Mouse (Mus musculus) neural tube, embryonic 14.5 days (tissue): ENCODE data around the gene Agap1. TPM values are rescaled to one million over a fixed set of nuclear protein-coding genes. Genes with fewer than 3 reads are reported as not detected.

Source experiments
- ATAC-seq: fragments of 200-750 bp; cut with Nextera tagmentation; 2 replicates; pipeline ENCODE4 v1.8.0; 2017; ENCODE audit warnings: low read depth, mild to moderate bottlenecking, moderate TSS enrichment, moderate library complexity
- H3K27ac ChIP-seq: fragments of 300-500 bp; sonication (generic); 2 replicates; pipeline ENCODE4 v1.5.1; 2014; ENCODE audit warnings: low read depth, mild to moderate bottlenecking, control low read depth, low read length, moderate library complexity, mixed read lengths
- H3K27me3 ChIP-seq: fragments of 300-500 bp; sonication (generic); 2 replicates; pipeline ENCODE4 v1.6.1; 2014; ENCODE audit warnings: low read length; ENCODE audit not compliant: control insufficient read depth, insufficient read depth
- H3K36me3 ChIP-seq: fragments of 300-500 bp; sonication (generic); 2 replicates; pipeline ENCODE4 v1.6.1; 2014; ENCODE audit warnings: low read length, mixed read lengths; ENCODE audit not compliant: control insufficient read depth, insufficient read depth
- H3K4me1 ChIP-seq: fragments of 300-500 bp; sonication (generic); 2 replicates; pipeline ENCODE4 v1.6.1; 2014; ENCODE audit warnings: low read length; ENCODE audit not compliant: control insufficient read depth, insufficient read depth
- H3K4me2 ChIP-seq: fragments of 300-500 bp; sonication (generic); 2 replicates; pipeline ENCODE4 v1.6.1; 2014; ENCODE audit warnings: mild to moderate bottlenecking, low read depth, low read length, control low read depth
- H3K4me3 ChIP-seq: fragments of 300-500 bp; sonication (generic); 2 replicates; pipeline ENCODE4 v1.5.1; 2014; ENCODE audit warnings: low read depth, low read length, control low read depth, mixed read lengths
- H3K9ac ChIP-seq: fragments of 300-500 bp; sonication (generic); replicated peaks from 2 replicates; pipeline ENCODE4 v1.6.1; 2014; ENCODE audit warnings: low read depth, mild to moderate bottlenecking, control low read depth, low read length, mixed read lengths
- H3K9me3 ChIP-seq: fragments of 300-500 bp; sonication (generic); 2 replicates; pipeline ENCODE4 v1.6.1; 2016; ENCODE audit warnings: low read length; ENCODE audit not compliant: control insufficient read depth
- WGBS: fragments of 180-500 bp; shearing (Covaris S2); extraction: QIAGEN DNeasy Blood & Tissue Kit; methylation state at CpG from one replicate; pipeline ENCODE4 v1.1.7; 2014; 5-methylcytosine and 5-hydroxymethylcytosine counted together
- polyA plus RNA-seq: library from polyadenylated mRNA; unstranded; fragments of >200 nt; fragmentation: Nextera tagmentation; extraction: Ambion mirVana; gene quantifications from 2 replicates; pipeline ENCODE4 v1.2.1, GENCODE M21; 2014

The Agap1 gene
- polyA plus RNA-seq, 1 experiment from 2014 or later = 76.4 TPM

- Histone ChIP-seq H3K27me3 (no peaks in the 10 kb centered on the region), H3K36me3 (no peaks in the 10 kb centered on the region), H3K9ac (no peak overlapping the region), H3K9me3 (no peaks in the 10 kb centered on the region), H3K4me1 (peaks cover 28% of the 10 kb centered on the region), H3K4me3 (no peak overlapping the region), H3K4me2 (no peak overlapping the region), H3K27ac (no peak overlapping the region)
- no peak for ATAC-seq
- WGBS = 58% methylated on average over 3 of the region's 3 CpGs
These were observed 13.5 kb downstream of the Agap1 start for GRCm38 (mm10) chr1:89468141-89468540.

DNA sequence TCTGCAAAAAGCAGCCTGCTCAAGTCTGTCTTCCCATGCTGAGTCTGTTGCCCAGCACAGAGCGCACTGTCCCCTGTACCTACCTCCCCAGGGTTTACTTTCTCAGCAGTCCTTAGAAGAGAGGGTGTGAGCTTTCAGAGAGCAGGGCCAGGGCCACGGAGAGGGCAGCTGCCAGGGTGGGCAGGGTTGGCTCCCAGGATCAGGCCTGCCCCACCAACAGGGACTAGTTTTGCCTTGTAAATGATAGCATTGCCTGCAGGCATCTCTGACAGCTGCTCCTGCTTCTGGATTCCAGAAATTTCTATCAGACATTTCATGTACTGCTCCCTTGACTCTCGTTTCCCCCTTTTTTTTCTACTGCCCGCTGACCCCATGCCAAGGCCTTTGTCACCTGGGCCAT is 16.8 kb downstream of the Agap1 start:
- 52% methylated on average over 4 of the region's 4 CpGs for WGBS
- H3K4me1 ChIP-seq = peaks cover 28% of the 10 kb centered on the region

GRCm38 (mm10) chr1:89471891-89472290 is 17.3 kb downstream of the Agap1 start:
- Histone ChIP-seq H3K27ac (no peak overlapping the region), H3K9me3 (no peaks in the 10 kb centered on the region), H3K36me3 (no peaks in the 10 kb centered on the region), H3K4me1 (peaks cover 26% of the 10 kb centered on the region), H3K4me3 (no peak overlapping the region), H3K9ac (no peak overlapping the region), H3K27me3 (no peaks in the 10 kb centered on the region), H3K4me2 (no peak overlapping the region)
- 68% methylated on average over 9 of the region's 9 CpGs for WGBS
- no peak for ATAC-seq

More for the DNA sequence above, 16.8 kb downstream of the Agap1 start:
- Histone ChIP-seq H3K4me3 (no peak overlapping the region), H3K9me3 (no peaks in the 10 kb centered on the region), H3K9ac (no peak overlapping the region), H3K4me2 (no peak overlapping the region), H3K27me3 (no peaks in the 10 kb centered on the region), H3K27ac (no peak overlapping the region), H3K36me3 (no peaks in the 10 kb centered on the region)
- no peak for ATAC-seq

DNA sequence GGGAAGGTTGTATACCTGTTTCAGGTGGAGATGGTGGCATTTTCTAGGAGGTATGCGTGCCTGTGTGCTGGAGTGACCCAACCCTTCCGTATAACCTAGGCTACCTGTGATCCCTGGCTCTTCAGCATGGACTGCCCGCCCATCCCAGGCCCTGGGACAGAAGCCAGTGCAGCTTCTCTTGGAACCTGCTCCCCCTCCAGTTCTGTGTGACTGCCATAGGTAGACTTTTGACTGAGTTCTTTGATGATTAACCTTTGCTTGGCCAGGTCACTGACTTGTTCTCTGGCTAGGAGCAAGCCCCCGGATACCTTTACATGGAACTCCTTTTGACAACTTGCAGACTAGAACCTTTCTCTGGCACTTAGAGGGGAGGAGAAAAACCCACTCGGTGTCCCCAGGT is 19.3 kb downstream of the Agap1 start:
- no peak for ATAC-seq
- H3K4me3 ChIP-seq = no peak overlapping the region
- H3K4me2 ChIP-seq = no peak overlapping the region
- H3K9me3 ChIP-seq = no peaks in the 10 kb centered on the region
- H3K27me3 ChIP-seq = no peaks in the 10 kb centered on the region
- H3K4me1 ChIP-seq = peaks cover 16% of the 10 kb centered on the region
- H3K36me3 ChIP-seq = no peaks in the 10 kb centered on the region
- H3K9ac ChIP-seq = no peak overlapping the region
- WGBS = 87% methylated on average over 5 of the region's 5 CpGs
- no peak overlapping the region for H3K27ac ChIP-seq

DNA sequence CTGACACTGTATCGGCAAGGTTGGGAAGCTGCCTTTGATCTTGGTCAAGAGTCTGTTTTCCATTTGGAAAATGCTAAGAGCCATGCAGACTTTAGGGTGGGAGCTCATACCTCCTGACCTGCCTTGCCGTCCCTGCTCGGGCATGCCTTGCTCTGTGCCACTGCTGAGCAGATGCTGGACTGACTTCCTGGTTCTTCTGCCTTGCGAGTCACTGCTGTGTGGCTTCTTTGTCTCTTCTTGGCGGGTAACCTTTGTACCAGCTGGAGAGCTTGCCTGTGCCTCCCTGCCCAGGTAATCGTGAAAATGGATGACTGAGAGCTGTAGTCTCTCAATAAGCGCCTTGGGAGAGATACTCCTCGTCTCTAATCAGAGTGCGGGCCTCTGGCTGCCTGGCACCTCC is 20.2 kb downstream of the Agap1 start:
- no peak overlapping the region for H3K4me3 ChIP-seq
- peaks cover 16% of the 10 kb centered on the region for H3K4me1 ChIP-seq
- WGBS = 71% methylated on average over 9 of the region's 9 CpGs
- H3K9ac ChIP-seq = no peak overlapping the region
- no peak for ATAC-seq
- H3K27ac ChIP-seq = no peak overlapping the region
- no peak overlapping the region for H3K4me2 ChIP-seq
- H3K9me3 ChIP-seq = no peaks in the 10 kb centered on the region
- H3K36me3 ChIP-seq = no peaks in the 10 kb centered on the region
- H3K27me3 ChIP-seq = no peaks in the 10 kb centered on the region

DNA sequence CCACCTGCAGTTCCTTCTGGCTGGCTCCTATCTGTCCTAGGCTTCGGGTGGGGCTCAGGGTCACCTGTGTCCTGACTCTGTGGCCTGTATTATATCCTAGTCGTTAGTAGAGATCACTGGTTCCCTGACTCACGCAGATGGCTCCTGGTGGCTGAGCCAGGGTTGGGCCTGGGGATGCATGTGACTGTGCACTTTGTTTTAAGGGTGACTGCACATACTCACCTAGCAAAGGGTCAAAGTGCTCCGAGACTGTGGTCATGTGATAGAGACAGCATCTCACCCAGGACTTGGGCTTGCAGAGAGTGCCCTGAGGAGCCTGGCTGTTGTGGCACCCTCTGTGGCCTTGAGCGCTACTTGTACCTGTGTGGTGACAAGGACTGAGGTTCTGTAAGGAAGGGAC is 22.4 kb downstream of the Agap1 start:
- WGBS = 94% methylated on average over 5 of the region's 5 CpGs
- no peak overlapping the region for H3K4me3 ChIP-seq
- H3K36me3 ChIP-seq = no peaks in the 10 kb centered on the region
- no peak overlapping the region for H3K4me2 ChIP-seq
- no peak for ATAC-seq
- H3K27me3 ChIP-seq = no peaks in the 10 kb centered on the region
- no peak overlapping the region for H3K27ac ChIP-seq
- H3K4me1 ChIP-seq = peaks cover 4% of the 10 kb centered on the region; the same call in 1 of the 2 replicates
- H3K9ac ChIP-seq = no peak overlapping the region
- no peaks in the 10 kb centered on the region for H3K9me3 ChIP-seq

DNA sequence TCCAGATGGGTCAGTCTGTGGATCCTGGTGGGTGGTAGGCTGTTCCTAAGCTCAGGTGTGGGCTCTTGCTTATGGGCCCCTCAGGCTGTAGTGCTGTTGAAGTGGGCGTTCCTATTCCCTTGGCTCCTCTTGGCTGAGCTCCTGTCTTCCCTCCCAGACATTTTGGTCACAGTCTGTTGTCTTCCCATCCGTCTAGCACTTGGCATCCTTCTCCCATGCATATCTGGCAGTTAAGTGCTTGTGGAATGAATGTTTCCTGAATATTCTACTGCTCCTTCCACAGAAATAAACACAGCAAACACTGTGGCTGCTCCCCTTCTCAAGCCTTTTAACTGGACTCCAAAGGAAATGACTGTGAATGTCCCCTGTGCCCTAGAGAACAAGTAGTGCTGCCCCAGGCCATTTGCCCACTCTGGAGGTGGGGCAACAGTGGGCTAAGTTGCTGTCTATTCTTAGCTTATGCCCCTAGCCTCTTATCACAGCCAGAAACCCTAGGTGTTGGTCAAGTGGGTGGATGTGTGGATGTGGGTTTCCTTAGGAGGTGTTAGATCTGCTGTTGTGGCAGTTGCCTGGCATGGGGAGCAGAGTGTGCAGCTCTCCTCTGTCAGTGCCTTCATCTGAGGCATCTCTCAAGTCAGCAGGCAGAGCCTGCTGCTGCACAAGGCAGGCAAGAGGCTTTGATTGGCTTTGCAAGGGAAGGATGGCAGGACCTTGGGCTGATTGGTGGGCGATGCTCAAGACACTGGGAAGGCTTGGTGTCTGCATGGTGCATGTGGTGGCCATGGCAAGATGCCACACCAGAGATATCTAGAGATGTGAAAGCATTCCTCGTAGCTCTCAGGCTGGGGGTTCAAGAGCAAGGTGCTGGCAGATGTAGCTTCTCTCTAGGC is 24.2 kb downstream of the Agap1 start:
- H3K4me1 ChIP-seq = peaks cover 4% of the 10 kb centered on the region; the same call in 1 of the 2 replicates
- H3K4me3 ChIP-seq = no peak overlapping the region
- no peak overlapping the region for H3K9ac ChIP-seq
- H3K4me2 ChIP-seq = no peak overlapping the region
- ATAC-seq = no peak
- WGBS = 78% methylated on average over 4 of the region's 4 CpGs
- H3K27me3 ChIP-seq = no peaks in the 10 kb centered on the region
- no peaks in the 10 kb centered on the region for H3K36me3 ChIP-seq
- H3K27ac ChIP-seq = no peak overlapping the region
- no peaks in the 10 kb centered on the region for H3K9me3 ChIP-seq

- 75% methylated on average over 9 of the region's 9 CpGs for WGBS
- no peak for ATAC-seq
- Histone ChIP-seq H3K4me2 (no peak overlapping the region), H3K4me1 (no peaks in the 10 kb centered on the region), H3K27me3 (no peaks in the 10 kb centered on the region), H3K27ac (no peak overlapping the region), H3K4me3 (no peak overlapping the region), H3K9me3 (no peaks in the 10 kb centered on the region), H3K36me3 (no peaks in the 10 kb centered on the region), H3K9ac (no peak overlapping the region)
These were observed 26.5 kb downstream of the Agap1 start for GRCm38 (mm10) chr1:89481154-89481553.

DNA sequence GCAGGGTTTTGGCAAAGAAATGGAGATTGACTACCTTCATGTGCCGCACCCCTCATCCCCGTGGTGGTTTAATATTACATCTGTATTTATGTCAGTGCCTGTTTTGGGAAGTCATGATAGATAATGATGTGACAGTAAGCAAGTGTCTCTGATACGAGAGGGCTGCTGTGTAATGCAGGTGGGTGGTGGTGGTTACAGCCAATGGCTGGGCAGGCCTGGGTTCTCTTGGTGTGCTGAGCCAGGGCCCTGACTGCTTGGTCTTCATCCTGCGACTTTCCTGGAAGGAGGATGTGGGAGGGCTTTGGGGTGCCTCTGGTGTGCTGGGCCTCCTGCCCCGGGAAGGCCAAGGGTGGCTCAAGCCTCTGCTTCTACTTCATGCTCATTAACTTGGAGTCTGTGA is 28.2 kb downstream of the Agap1 start:
- Histone ChIP-seq H3K4me1 (no peaks in the 10 kb centered on the region), H3K9ac (no peak overlapping the region), H3K9me3 (no peaks in the 10 kb centered on the region), H3K27me3 (no peaks in the 10 kb centered on the region), H3K27ac (no peak overlapping the region), H3K4me3 (no peak overlapping the region), H3K4me2 (no peak overlapping the region), H3K36me3 (no peaks in the 10 kb centered on the region)
- ATAC-seq = no peak
- WGBS = 56% methylated on average over 5 of the region's 5 CpGs
